Mouse (Mus musculus): ENCODE data around the gene Ccna1. TPM values are rescaled to one million over a fixed set of nuclear protein-coding genes. Genes with fewer than 3 reads are reported as not detected.

The Ccna1 gene
- polyA plus RNA-seq, 1 experiment from 2014 or later = 0.66 TPM

- H3K4me1 ChIP-seq (replicated peaks) = peaks cover 24% of the 10 kb centered on the region
- no peak overlapping the region for H3K4me2 ChIP-seq
- H3K36me3 ChIP-seq = no peaks in the 10 kb centered on the region
- H3K9me3 ChIP-seq = no peaks in the 10 kb centered on the region
- 66% methylated on average over 9 of the region's 9 CpGs for WGBS
- no peak for ATAC-seq (ENCODE audit: low read depth)
- no peak overlapping the region for H3K9ac ChIP-seq
- no peak overlapping the region for H3K4me3 ChIP-seq
- H3K27me3 ChIP-seq = peaks cover 10% of the 10 kb centered on the region
- no peak overlapping the region for H3K27ac ChIP-seq (replicated peaks)
These were observed 7.4 kb upstream of the Ccna1 start for GRCm38 (mm10) chr3:55062653-55063052.

- no peaks in the 10 kb centered on the region for H3K36me3 ChIP-seq
- ATAC-seq (ENCODE audit: low read depth) = no peak
- peaks cover 40% of the 10 kb centered on the region for H3K27me3 ChIP-seq
- no peaks in the 10 kb centered on the region for H3K9me3 ChIP-seq
- no peak overlapping the region for H3K27ac ChIP-seq (replicated peaks)
- peaks cover 15% of the 10 kb centered on the region for H3K4me1 ChIP-seq (replicated peaks)
- no peak overlapping the region for H3K9ac ChIP-seq
- H3K4me2 ChIP-seq = no peak overlapping the region
- 62% methylated on average over 8 of the region's 8 CpGs for WGBS
- H3K4me3 ChIP-seq = no peak overlapping the region
These were observed 1.1 kb upstream of the Ccna1 start for GRCm38 (mm10) chr3:55056376-55056775.

GRCm38 (mm10) chr3:55055747-55056120 is 433 bp upstream of the Ccna1 start:
- Histone ChIP-seq H3K4me3 (peak overlapping the region; percentile 67), H3K9ac (peak overlapping the region; percentile 76), H3K4me1 (replicated peaks) (peaks cover 15% of the 10 kb centered on the region), H3K27ac (replicated peaks) (no peak overlapping the region), H3K4me2 (peak overlapping the region; percentile 98), H3K36me3 (no peaks in the 10 kb centered on the region), H3K9me3 (no peaks in the 10 kb centered on the region), H3K27me3 (peaks cover 40% of the 10 kb centered on the region)
- 11% methylated on average over 11 of the region's 11 CpGs for whole genome bisulfite sequencing
- no peak for ATAC-seq (ENCODE audit: low read depth)

GRCm38 (mm10) chr3:55054231-55054630 is 1.1 kb downstream of the Ccna1 start:
- Histone ChIP-seq H3K4me2 (peak overlapping the region; percentile 98), H3K9me3 (no peaks in the 10 kb centered on the region), H3K27ac (replicated peaks) (no peak overlapping the region), H3K27me3 (peaks cover 40% of the 10 kb centered on the region), H3K4me1 (replicated peaks) (peaks cover 15% of the 10 kb centered on the region), H3K4me3 (peak overlapping the region; percentile 67; the same call in 1 of the 2 replicates), H3K36me3 (no peaks in the 10 kb centered on the region), H3K9ac (no peak overlapping the region)
- WGBS = 61% methylated on average over 6 of the region's 6 CpGs
- ATAC-seq (ENCODE audit: low read depth) = no peak

- Histone ChIP-seq H3K36me3 (no peaks in the 10 kb centered on the region), H3K4me1 (replicated peaks) (peaks cover 19% of the 10 kb centered on the region), H3K4me3 (no peak overlapping the region), H3K9ac (no peak overlapping the region), H3K27me3 (no peaks in the 10 kb centered on the region), H3K9me3 (no peaks in the 10 kb centered on the region), H3K27ac (replicated peaks) (0 out of 2 replicates have a peak overlapping the region, but pooled peaks have one; percentile 23), H3K4me2 (no peak overlapping the region)
- ATAC-seq (ENCODE audit: low read depth) = 0 out of 2 replicates have a peak, but pooled peaks have one; percentile 43
- 54% methylated on average over 8 of the region's 8 CpGs for WGBS
These were observed 10.5 kb downstream of the Ccna1 start for GRCm38 (mm10) chr3:55044601-55045370.

GRCm38 (mm10) chr3:55037608-55038007 is 17.7 kb downstream of the Ccna1 start:
- no peak overlapping the region for H3K4me3 ChIP-seq
- H3K9ac ChIP-seq = no peak overlapping the region
- H3K36me3 ChIP-seq = no peaks in the 10 kb centered on the region
- no peak overlapping the region for H3K4me2 ChIP-seq
- H3K9me3 ChIP-seq = no peaks in the 10 kb centered on the region
- H3K4me1 ChIP-seq (replicated peaks) = no peaks in the 10 kb centered on the region
- no peak for ATAC-seq (ENCODE audit: low read depth)
- H3K27me3 ChIP-seq = no peaks in the 10 kb centered on the region
- 93% methylated on average over 5 of the region's 5 CpGs for WGBS
- no peak overlapping the region for H3K27ac ChIP-seq (replicated peaks)

- no peak overlapping the region for H3K27ac ChIP-seq (replicated peaks)
- peak; percentile 53; the same call in 1 of the 2 replicates for ATAC-seq (ENCODE audit: low read depth)
- 74% methylated on average over 7 of the region's 7 CpGs for WGBS
- no peaks in the 10 kb centered on the region for H3K27me3 ChIP-seq
- H3K4me2 ChIP-seq = no peak overlapping the region
- H3K9me3 ChIP-seq = no peaks in the 10 kb centered on the region
- H3K4me3 ChIP-seq = no peak overlapping the region
- H3K4me1 ChIP-seq (replicated peaks) = no peaks in the 10 kb centered on the region; the same call in 1 of the 2 replicates
- H3K9ac ChIP-seq = no peak overlapping the region
- H3K36me3 ChIP-seq = no peaks in the 10 kb centered on the region
These were observed 27.9 kb downstream of the Ccna1 start for GRCm38 (mm10) chr3:55027271-55027840.

GRCm38 (mm10) chr3:55025502-55025901 is 29.8 kb downstream of the Ccna1 start:
- H3K4me2 ChIP-seq = no peak overlapping the region
- H3K36me3 ChIP-seq = no peaks in the 10 kb centered on the region
- no peaks in the 10 kb centered on the region for H3K27me3 ChIP-seq
- H3K4me3 ChIP-seq = no peak overlapping the region
- H3K9ac ChIP-seq = no peak overlapping the region
- ATAC-seq (ENCODE audit: low read depth) = no peak
- H3K27ac ChIP-seq (replicated peaks) = no peak overlapping the region
- WGBS = 80% methylated on average over 3 of the region's 3 CpGs
- no peaks in the 10 kb centered on the region; the same call in 1 of the 2 replicates for H3K4me1 ChIP-seq (replicated peaks)
- no peaks in the 10 kb centered on the region for H3K9me3 ChIP-seq

- WGBS = 91% methylated on average over 1 of the region's 1 CpGs
- ATAC-seq (ENCODE audit: low read depth) = no peak
- Histone ChIP-seq H3K9me3 (no peaks in the 10 kb centered on the region), H3K4me3 (no peak overlapping the region), H3K4me1 (replicated peaks) (no peaks in the 10 kb centered on the region; the same call in 1 of the 2 replicates), H3K27me3 (no peaks in the 10 kb centered on the region), H3K36me3 (no peaks in the 10 kb centered on the region), H3K9ac (no peak overlapping the region), H3K27ac (replicated peaks) (no peak overlapping the region), H3K4me2 (no peak overlapping the region)
These were observed 32.0 kb downstream of the Ccna1 start for GRCm38 (mm10) chr3:55023347-55023746.

GRCm38 (mm10) chr3:55022247-55022646 is 33.1 kb downstream of the Ccna1 start:
- H3K36me3 ChIP-seq = no peaks in the 10 kb centered on the region
- no peak for ATAC-seq (ENCODE audit: low read depth)
- H3K9me3 ChIP-seq = no peaks in the 10 kb centered on the region
- H3K4me1 ChIP-seq (replicated peaks) = no peaks in the 10 kb centered on the region; the same call in 1 of the 2 replicates
- H3K4me2 ChIP-seq = no peak overlapping the region
- H3K9ac ChIP-seq = no peak overlapping the region
- 90% methylated on average over 1 of the region's 1 CpGs for WGBS
- no peak overlapping the region for H3K4me3 ChIP-seq
- no peaks in the 10 kb centered on the region for H3K27me3 ChIP-seq
- H3K27ac ChIP-seq (replicated peaks) = no peak overlapping the region

- 61% methylated on average over 4 of the region's 4 CpGs for WGBS
- no peak overlapping the region for H3K27ac ChIP-seq (replicated peaks)
- H3K9me3 ChIP-seq = no peaks in the 10 kb centered on the region
- ATAC-seq (ENCODE audit: low read depth) = no peak
- no peak overlapping the region for H3K9ac ChIP-seq
- no peaks in the 10 kb centered on the region for H3K36me3 ChIP-seq
- no peaks in the 10 kb centered on the region for H3K27me3 ChIP-seq
- H3K4me2 ChIP-seq = no peak overlapping the region
- H3K4me1 ChIP-seq (replicated peaks) = no peaks in the 10 kb centered on the region
- no peak overlapping the region for H3K4me3 ChIP-seq
These were observed 42.8 kb downstream of the Ccna1 start for GRCm38 (mm10) chr3:55012536-55012935.

GRCm38 (mm10) chr3:55011681-55012080 is 43.6 kb downstream of the Ccna1 start:
- Histone ChIP-seq H3K9ac (no peak overlapping the region), H3K4me2 (no peak overlapping the region), H3K4me3 (no peak overlapping the region), H3K9me3 (no peaks in the 10 kb centered on the region), H3K27me3 (no peaks in the 10 kb centered on the region), H3K27ac (replicated peaks) (no peak overlapping the region), H3K4me1 (replicated peaks) (no peaks in the 10 kb centered on the region), H3K36me3 (no peaks in the 10 kb centered on the region)
- ATAC-seq (ENCODE audit: low read depth) = no peak
- WGBS = 33% methylated on average over 7 of the region's 7 CpGs
